In genomic region chr7:45135370-45135769, GRCm38 (mm10) we compare ENCODE assay signal across 9 mouse cellular contexts. TPM values are rescaled to one million over a fixed set of nuclear protein-coding genes. Genes with fewer than 3 reads are reported as not detected.
DNase-seq lines count a peak whose midpoint lies in the region; ATAC-seq and TF ChIP-seq lines count a peak whose summit lies in the region.
"Had no signal": no experiment of that assay in that cellular context is flagged by ENCODE, and none has a peak within 500 bp of the region (broad histone marks: within the 10 kb centered on the region; RNA-seq: fewer than 3 reads in every experiment).

No protein-coding gene starts in this region.

- TF ChIP-seq POLR2A in liver, adult 2 months (IDR thresholded peaks at IDR 0.05; ENCODE audit: extremely low read depth, insufficient read depth, low read length): no peak

- H3K27me3 ChIP-seq in heart, embryonic 14.5 days (ENCODE audit: control insufficient read depth, insufficient read depth, low read length): peaks cover 6% of the 10 kb centered on the region; the same call in 1 of the 2 replicates
- H3K27me3 ChIP-seq in liver, adult 2 months (ENCODE audit: control insufficient read depth, insufficient read depth, low read length): no peaks in the 10 kb centered on the region

- H3K9me3 ChIP-seq in heart, embryonic 14.5 days (ENCODE audit: control insufficient read depth, low read length): no peaks in the 10 kb centered on the region

- H3K27ac ChIP-seq in heart, embryonic 14.5 days (replicated peaks in 1 of 2; ENCODE audit: control insufficient read depth in 1 of 2, insufficient read depth in 1 of 2, low read depth in 2 of 2, low read length in 2 of 2): no peak overlapping the region
- no peak overlapping the region for H3K27ac ChIP-seq in liver, adult 2 months (replicated peaks; ENCODE audit: insufficient read depth, low read depth, low read length)

- peak overlapping the region; percentile 79 for H3K4me2 ChIP-seq in heart, embryonic 14.5 days (ENCODE audit: low read length)

- 59% methylated on average over 3 of the region's 3 CpGs for WGBS in heart, embryonic 14.5 days
- 85% methylated on average over 3 of the region's 3 CpGs for WGBS in liver, adult 2 months

- DNase-seq in heart, adult 18-20 months: no peak
- DNase-seq in CD4-positive helper T cell, adult 2 months (ENCODE audit: low read depth, low spot score): peak; percentile 59
- no peak for DNase-seq in liver, adult 2 months (ENCODE audit: extremely low read depth, low read depth, low spot score)
- DNase-seq in right cerebral cortex, postnatal 14 days: no peak
- no peak for DNase-seq in layer of hippocampus, adult 18-20 months (ENCODE audit: low spot score in 2 of 2)

- no peaks in the 10 kb centered on the region for H3K36me3 ChIP-seq in heart, embryonic 14.5 days (ENCODE audit: control insufficient read depth, insufficient read depth, low read length)
- no peaks in the 10 kb centered on the region for H3K36me3 ChIP-seq in liver, adult 2 months (ENCODE audit: control insufficient read depth, insufficient read depth, low read length)

- H3K79me2 ChIP-seq in liver, adult 2 months (ENCODE audit: control insufficient read depth, insufficient read depth, low read length): no peaks in the 10 kb centered on the region; the same call in 1 of the 2 replicates

- H3K4me3 ChIP-seq in heart, embryonic 14.5 days (ENCODE audit: control insufficient read depth in 1 of 2, insufficient read depth in 1 of 2, low read depth in 1 of 2, low read length in 2 of 2): peak overlapping the region in 1 of 2 experiments; percentile 60; a peak in 1 of 4 replicates
- peak overlapping the region; percentile 70; the same call in 1 of the 2 replicates for H3K4me3 ChIP-seq in liver, adult 2 months (ENCODE audit: insufficient read depth, low read depth, low read length)

- H3K9ac ChIP-seq in heart, embryonic 14.5 days (ENCODE audit: low read length): no peak overlapping the region
- peak overlapping the region; percentile 76 for H3K9ac ChIP-seq in liver, adult 2 months (ENCODE audit: low read depth, low read length)

- no peak for ATAC-seq in heart, embryonic 14.5 days (ENCODE audit: insufficient number of reproducible peaks, insufficient read depth, low FRiP score, low read depth)
- ATAC-seq in erythroblast, adult 5-6 weeks (replicated peaks; ENCODE audit: low FRiP score, poor library complexity, severe bottlenecking): 0 out of 2 replicates have a peak, but pooled peaks have one; percentile 8
- ATAC-seq in monocyte, adult 5-6 weeks (replicated peaks; ENCODE audit: insufficient number of reproducible peaks, low FRiP score, low TSS enrichment, poor library complexity, severe bottlenecking): no peak

- TF ChIP-seq CTCF in liver, adult 2 months (IDR thresholded peaks at IDR 0.05; ENCODE audit: low read depth, low read length): no peak

- peaks cover 0 to 8% of the 10 kb centered on the region in 2 experiments; a peak in 2 of 4 replicates for H3K4me1 ChIP-seq in heart, embryonic 14.5 days (ENCODE audit: control insufficient read depth in 2 of 2, insufficient read depth in 2 of 2, low read length in 2 of 2)
- H3K4me1 ChIP-seq in liver, adult 2 months (ENCODE audit: control insufficient read depth, insufficient read depth, low read length): peaks cover 21% of the 10 kb centered on the region

RNA-seq across cellular contexts. Expression of gene Gm45713, which starts 0.7 kb away (rescaled TPM):
- polyA plus RNA-seq in heart, embryonic 14.5 days (2014; fragmentation: Nextera tagmentation; extraction: Ambion mirVana): 0.34 and 0.58 TPM in 2 replicates
- total RNA-seq in heart, adult 18-20 months (2021): under 1 TPM; 0.26 to 0.47 TPM
- total RNA-seq in erythroblast, adult 5-6 weeks (2015; ENCODE audit: low replicate concordance): not detected in 2 replicates
- total RNA-seq in erythroblast, adult 5-6 weeks (2017; ENCODE audit: low replicate concordance): not detected in 2 replicates
- 0.13 TPM in 1 of 2 replicates, not detected in the other for total RNA-seq in liver, adult 2 months (2014; rRNA removed)
- 0.98 TPM in 1 of 2 replicates, not detected in the other for polyA plus RNA-seq in liver, adult 2 months (2012; rRNA removed)
- 1.5 TPM in 1 of 3 replicates, not detected in the others for total RNA-seq in monocyte, adult 5-6 weeks (2017)
- total RNA-seq in layer of hippocampus, adult 18-20 months (2021): not detected
- total RNA-seq: left cerebral cortex, adult 8-10 months had no signal

RNA-seq across cellular contexts. Expression of gene Flt3l, which starts 0.9 kb away (rescaled TPM):
- 1.3 and 1.4 TPM in 2 replicates for polyA plus RNA-seq in heart, embryonic 14.5 days (2014; fragmentation: Nextera tagmentation; extraction: Ambion mirVana)
- total RNA-seq in heart, adult 18-20 months (2021): 1 to 10 TPM; 2.7 to 5.3 TPM
- 1.3 and 3.8 TPM in 2 replicates for total RNA-seq in erythroblast, adult 5-6 weeks (2015; ENCODE audit: low replicate concordance)
- total RNA-seq in erythroblast, adult 5-6 weeks (2017; ENCODE audit: low replicate concordance): 2.6 and 3.6 TPM in 2 replicates
- 3.2 and 5.4 TPM in 2 replicates for total RNA-seq in liver, adult 2 months (2014; rRNA removed)
- polyA plus RNA-seq in liver, adult 2 months (2012; rRNA removed): 20.8 and 30.8 TPM in 2 replicates
- total RNA-seq in monocyte, adult 5-6 weeks (2017): 35.3 to 62.4 TPM (median 36.7 TPM) in 3 replicates
- total RNA-seq in layer of hippocampus, adult 18-20 months (2021): 1 to 10 TPM; 6.9 to 9.5 TPM

RNA-seq across cellular contexts. Expression of gene Rpl13a, which starts 6.8 kb away (rescaled TPM):
- 878 and 918 TPM in 2 replicates for polyA plus RNA-seq in heart, embryonic 14.5 days (2014; fragmentation: Nextera tagmentation; extraction: Ambion mirVana)
- total RNA-seq in heart, adult 18-20 months (2021): 100 to 1,000 TPM; 714 to 715 TPM
- total RNA-seq in erythroblast, adult 5-6 weeks (2015; ENCODE audit: low replicate concordance): 517 and 725 TPM in 2 replicates
- total RNA-seq in erythroblast, adult 5-6 weeks (2017; ENCODE audit: low replicate concordance): 475 and 688 TPM in 2 replicates
- 1,440 and 1,681 TPM in 2 replicates for total RNA-seq in liver, adult 2 months (2014; rRNA removed)
- 488 and 544 TPM in 2 replicates for polyA plus RNA-seq in liver, adult 2 months (2012; rRNA removed)
- total RNA-seq in monocyte, adult 5-6 weeks (2017): 2,771 to 4,251 TPM (median 4,236 TPM) in 3 replicates
- 100 to 1,000 TPM; 866 to 870 TPM for total RNA-seq in layer of hippocampus, adult 18-20 months (2021)

RNA-seq across cellular contexts. Expression of gene Rps11, which starts 11.1 kb away (rescaled TPM):
- polyA plus RNA-seq in heart, embryonic 14.5 days (2014; fragmentation: Nextera tagmentation; extraction: Ambion mirVana): 1,053 and 1,103 TPM in 2 replicates
- total RNA-seq in heart, adult 18-20 months (2021): 100 to 1,000 TPM; 512 to 646 TPM
- total RNA-seq in erythroblast, adult 5-6 weeks (2015; ENCODE audit: low replicate concordance): 604 and 677 TPM in 2 replicates
- 233 and 238 TPM in 2 replicates for total RNA-seq in erythroblast, adult 5-6 weeks (2017; ENCODE audit: low replicate concordance)
- 355 and 400 TPM in 2 replicates for total RNA-seq in liver, adult 2 months (2014; rRNA removed)
- 95.1 and 111 TPM in 2 replicates for polyA plus RNA-seq in liver, adult 2 months (2012; rRNA removed)
- 1,164 to 1,516 TPM (median 1,507 TPM) in 3 replicates for total RNA-seq in monocyte, adult 5-6 weeks (2017)
- 100 to 1,000 TPM; 481 to 486 TPM for total RNA-seq in layer of hippocampus, adult 18-20 months (2021)

RNA-seq across cellular contexts. Expression of gene Pih1d1, which starts 18.7 kb away (rescaled TPM):
- 86.3 and 94.5 TPM in 2 replicates for polyA plus RNA-seq in heart, embryonic 14.5 days (2014; fragmentation: Nextera tagmentation; extraction: Ambion mirVana)
- total RNA-seq in heart, adult 18-20 months (2021): 10 to 100 TPM; 35.5 to 42.7 TPM
- 33.4 and 59.6 TPM in 2 replicates for total RNA-seq in erythroblast, adult 5-6 weeks (2015; ENCODE audit: low replicate concordance)
- 2.7 and 15.8 TPM in 2 replicates for total RNA-seq in erythroblast, adult 5-6 weeks (2017; ENCODE audit: low replicate concordance)
- 48.0 and 59.1 TPM in 2 replicates for total RNA-seq in liver, adult 2 months (2014; rRNA removed)
- 62.1 and 66.4 TPM in 2 replicates for polyA plus RNA-seq in liver, adult 2 months (2012; rRNA removed)
- total RNA-seq in monocyte, adult 5-6 weeks (2017): 23.4 to 37.8 TPM (median 26.8 TPM) in 3 replicates
- 10 to 100 TPM; 43.2 to 44.5 TPM for total RNA-seq in layer of hippocampus, adult 18-20 months (2021)
